Mouse (Mus musculus) liver, embryonic 14.5 days (tissue): ENCODE results near the gene Hist1h3g. TPM values are rescaled to one million over a fixed set of nuclear protein-coding genes. Genes with fewer than 3 reads are reported as not detected.

ENCODE experiments used
- ATAC-seq: fragments of 200-750 bp; cut with Nextera tagmentation; 2 replicates; pipeline ENCODE4 v1.8.0; 2017; ENCODE audit warnings: moderate number of reproducible peaks, mild to moderate bottlenecking, moderate library complexity; ENCODE audit not compliant: insufficient read depth
- DNase-seq, 3 experiments: peaks; one replicate each; pipeline ENCODE4 v3.0.0-alpha.2; 2012 to 2013; ENCODE audit warnings: low read depth in 3 of 3, low spot score in 3 of 3
- H3K27ac ChIP-seq: fragments of 300-500 bp; sonication (generic); 2 replicates; pipeline ENCODE4 v1.5.1; 2014; ENCODE audit warnings: moderate library complexity, mild to moderate bottlenecking, control low read depth, inconsistent platforms
- H3K27me3 ChIP-seq: fragments of 300-500 bp; sonication (generic); 2 replicates; pipeline ENCODE4 v1.6.1; 2014; ENCODE audit warnings: mild to moderate bottlenecking, low read length, moderate library complexity; ENCODE audit not compliant: control insufficient read depth, insufficient read depth
- H3K36me3 ChIP-seq: fragments of 300-500 bp; sonication (generic); replicated peaks from 2 replicates; pipeline ENCODE4 v1.6.1; 2014; ENCODE audit warnings: low read depth; ENCODE audit not compliant: control insufficient read depth, insufficient read depth
- H3K4me1 ChIP-seq, 2 experiments: fragments of 200-500 bp in 1 of 2; fragments of 300-500 bp in 1 of 2; sonication (generic) in 1 of 2; replicated peaks; 2 replicates each; pipeline ENCODE4 v1.6.1; 2012 to 2014; ENCODE audit warnings: antibody characterized with exemption in 1 of 2, inconsistent platforms in 1 of 2, low read length in 1 of 2; ENCODE audit not compliant: control insufficient read depth in 2 of 2, insufficient read depth in 2 of 2
- H3K4me2 ChIP-seq: fragments of 300-500 bp; sonication (generic); 2 replicates; pipeline ENCODE4 v1.6.1; 2014; ENCODE audit warnings: low read depth, mild to moderate bottlenecking, control low read depth, moderate library complexity
- H3K4me3 ChIP-seq, 2 experiments: fragments of 200-500 bp in 1 of 2; fragments of 300-500 bp in 1 of 2; sonication (generic) in 1 of 2; 2 replicates each; pipeline ENCODE4 v1.5.1; 2012 to 2014; ENCODE audit warnings: low read depth in 2 of 2, low read length in 2 of 2, mild to moderate bottlenecking in 2 of 2, control low read depth in 1 of 2, inconsistent platforms in 1 of 2, moderate library complexity in 1 of 2; ENCODE audit not compliant: insufficient read depth in 1 of 2
- H3K9ac ChIP-seq: fragments of 300-500 bp; sonication (generic); replicated peaks from 2 replicates; pipeline ENCODE4 v1.6.1; 2014; ENCODE audit warnings: mild to moderate bottlenecking, control low read depth, moderate library complexity
- H3K9me3 ChIP-seq: fragments of 300-500 bp; sonication (generic); 2 replicates; pipeline ENCODE4 v1.6.1; 2016; ENCODE audit warnings: low read length, mixed read lengths; ENCODE audit not compliant: control insufficient read depth
- CTCF ChIP-seq: IDR thresholded peaks from 2 replicates; pipeline ENCODE4 v1.5.1; 2016; ENCODE audit warnings: antibody characterized with exemption, low read depth, control low read depth
- EP300 ChIP-seq: IDR thresholded peaks from 2 replicates; pipeline ENCODE4 v1.6.1; 2016; ENCODE audit warnings: antibody characterized with exemption, low read depth
- WGBS: fragments of 180-500 bp; shearing (Covaris S2); extraction: QIAGEN DNeasy Blood & Tissue Kit; methylation state at CpG from one replicate; pipeline ENCODE4 v1.1.7; 2014; ENCODE audit not compliant: insufficient replicate concordance; 5-methylcytosine and 5-hydroxymethylcytosine counted together
- polyA plus RNA-seq, 2 experiments: library from polyadenylated mRNA; depleted of rRNA in 1 of 2; stranded (reverse) in 1 of 2; unstranded in 1 of 2; fragments of >200 nt; fragmentation: Nextera tagmentation in 1 of 2; extraction: Ambion mirVana in 1 of 2; gene quantifications; 2 replicates each; pipeline versions ENCODE4 v1.2.1 to v1.2.3; 2012 to 2014

Gene Hist1h3g
- polyA plus RNA-seq, 2 experiments = 8.6 to 48.1 TPM

- H3K27me3 ChIP-seq = no peaks in the 10 kb centered on the region
- WGBS = 8% methylated on average over 14 of the region's 14 CpGs
- 0 out of 2 replicates have a peak overlapping the region, but pooled peaks have one; percentile 32 for H3K9ac ChIP-seq
- H3K36me3 ChIP-seq = no peaks in the 10 kb centered on the region
- H3K4me2 ChIP-seq = peak overlapping the region; percentile 70
- no peaks in the 10 kb centered on the region for H3K9me3 ChIP-seq
- TF ChIP-seq CTCF (no peak), EP300 (no peak)
- no peak overlapping the region for H3K27ac ChIP-seq
- no peak for ATAC-seq
- no peak for DNase-seq
- peak overlapping the region; percentile 42 to 62 for H3K4me3 ChIP-seq
- H3K4me1 ChIP-seq = peaks cover 10 to 12% of the 10 kb centered on the region in 2 experiments
Measured at GRCm38 (mm10) chr13:23491990-23492389, 43.2 kb upstream of the Hist1h3g start.

- no peaks in the 10 kb centered on the region for H3K9me3 ChIP-seq
- H3K36me3 ChIP-seq = no peaks in the 10 kb centered on the region
- no peak for DNase-seq
- no peak overlapping the region for H3K4me2 ChIP-seq
- TF ChIP-seq CTCF = no peak
- H3K4me3 ChIP-seq = no peak overlapping the region
- no peak overlapping the region for H3K9ac ChIP-seq
- no peak overlapping the region for H3K27ac ChIP-seq
- H3K4me1 ChIP-seq = peaks cover 12 to 29% of the 10 kb centered on the region in 2 experiments
- WGBS = 59% methylated on average over 6 of the region's 6 CpGs
- ATAC-seq = no peak
- H3K27me3 ChIP-seq = no peaks in the 10 kb centered on the region
Measured at GRCm38 (mm10) chr13:23495526-23495925, 39.7 kb upstream of the Hist1h3g start.

- Histone ChIP-seq H3K4me2 (peak overlapping the region; percentile 53), H3K4me3 (peak overlapping the region; percentile 53 to 62), H3K4me1 (peaks cover 8 to 25% of the 10 kb centered on the region in 2 experiments; a peak in 3 of 4 replicates), H3K9me3 (no peaks in the 10 kb centered on the region), H3K27ac (no peak overlapping the region), H3K36me3 (no peaks in the 10 kb centered on the region), H3K27me3 (no peaks in the 10 kb centered on the region), H3K9ac (no peak overlapping the region; the same call in none of the 2 replicates)
- ATAC-seq (peak; percentile 47), DNase-seq (no peak)
- WGBS = 2% methylated on average over 19 of the region's 19 CpGs
- TF ChIP-seq EP300 = no peak
- TF ChIP-seq CTCF = no peak
Measured at GRCm38 (mm10) chr13:23497656-23498321, 37.4 kb upstream of the Hist1h3g start.

GRCm38 (mm10) chr13:23498653-23499052, 36.6 kb upstream of the Hist1h3g start:
- no peak for DNase-seq
- H3K9ac ChIP-seq = peak overlapping the region; percentile 46
- peaks cover 10 to 27% of the 10 kb centered on the region in 2 experiments for H3K4me1 ChIP-seq
- H3K4me2 ChIP-seq = peak overlapping the region; percentile 53
- no peak overlapping the region for H3K27ac ChIP-seq
- no peaks in the 10 kb centered on the region for H3K36me3 ChIP-seq
- no peaks in the 10 kb centered on the region for H3K9me3 ChIP-seq
- no peaks in the 10 kb centered on the region for H3K27me3 ChIP-seq
- ATAC-seq = no peak
- 13% methylated on average over 10 of the region's 10 CpGs for WGBS
- H3K4me3 ChIP-seq = peak overlapping the region; percentile 53 to 62
- TF ChIP-seq EP300 (no peak), CTCF (no peak)

- H3K9ac ChIP-seq = no peak overlapping the region
- DNase-seq = no peak
- TF ChIP-seq CTCF = no peak
- TF ChIP-seq EP300 = no peak
- 2% methylated on average over 7 of the region's 7 CpGs for WGBS
- H3K9me3 ChIP-seq = no peaks in the 10 kb centered on the region
- peak; percentile 59; the same call in 1 of the 2 replicates for ATAC-seq
- no peaks in the 10 kb centered on the region for H3K36me3 ChIP-seq
- peaks cover 12 to 36% of the 10 kb centered on the region in 2 experiments for H3K4me1 ChIP-seq
- H3K27ac ChIP-seq = no peak overlapping the region
- no peaks in the 10 kb centered on the region for H3K27me3 ChIP-seq
- H3K4me2 ChIP-seq = peak overlapping the region; percentile 53
- H3K4me3 ChIP-seq = peak overlapping the region in 1 of 2 experiments; percentile 29; a peak in 1 of 4 replicates
Measured at GRCm38 (mm10) chr13:23499943-23500342, 35.3 kb upstream of the Hist1h3g start.
